Mouse (Mus musculus) limb, embryonic 11.5 days (tissue): ENCODE data around the gene Car11. TPM values are rescaled to one million over a fixed set of nuclear protein-coding genes. Genes with fewer than 3 reads are reported as not detected.

Experiments used
- ATAC-seq: fragments of 200-750 bp; cut with Nextera tagmentation; 2 replicates; pipeline ENCODE4 v1.8.0; 2017; ENCODE audit warnings: low read depth; ENCODE audit not compliant: insufficient number of reproducible peaks, low FRiP score, low TSS enrichment
- DNase-seq: peaks from one replicate; pipeline ENCODE4 v3.0.0-alpha.2; 2015; ENCODE audit warnings: low spot score
- H3K27ac ChIP-seq: fragments of 300-500 bp; sonication (generic); replicated peaks from 2 replicates; pipeline ENCODE4 v1.5.1; 2014; ENCODE audit warnings: low read depth, mild to moderate bottlenecking, low read length
- H3K27me3 ChIP-seq: fragments of 300-500 bp; sonication (generic); 2 replicates; pipeline ENCODE4 v1.6.1; 2014; ENCODE audit warnings: mild to moderate bottlenecking, low read length, mixed read lengths; ENCODE audit not compliant: control insufficient read depth, insufficient read depth
- H3K36me3 ChIP-seq: fragments of 300-500 bp; sonication (generic); 2 replicates; pipeline ENCODE4 v1.6.1; 2014; ENCODE audit warnings: mild to moderate bottlenecking, low read length, moderate library complexity, mixed read lengths; ENCODE audit not compliant: control insufficient read depth, insufficient read depth
- H3K4me1 ChIP-seq: fragments of 300-500 bp; sonication (generic); 2 replicates; pipeline ENCODE4 v1.6.1; 2014; ENCODE audit warnings: low read length, mixed read lengths; ENCODE audit not compliant: control insufficient read depth, insufficient read depth
- H3K4me2 ChIP-seq: fragments of 300-500 bp; sonication (generic); 2 replicates; pipeline ENCODE4 v1.6.1; 2014; ENCODE audit warnings: low read depth, mild to moderate bottlenecking, moderate library complexity; ENCODE audit not compliant: severe bottlenecking
- H3K4me3 ChIP-seq: fragments of 300-500 bp; sonication (generic); 2 replicates; pipeline ENCODE4 v1.5.1; 2014; ENCODE audit warnings: low read depth, low read length
- H3K9ac ChIP-seq: fragments of 300-500 bp; sonication (generic); 2 replicates; pipeline ENCODE4 v1.6.1; 2014; ENCODE audit warnings: mild to moderate bottlenecking, low read length
- H3K9me3 ChIP-seq: fragments of 300-500 bp; sonication (generic); 2 replicates; pipeline ENCODE4 v1.6.1; 2016; ENCODE audit warnings: low read length; ENCODE audit not compliant: control insufficient read depth
- WGBS: fragments of 180-500 bp; shearing (Covaris S2); extraction: QIAGEN DNeasy Blood & Tissue Kit; methylation state at CpG from one replicate; pipeline ENCODE4 v1.1.7; 2014; 5-methylcytosine and 5-hydroxymethylcytosine counted together
- polyA plus RNA-seq: library from polyadenylated mRNA; unstranded; fragments of >200 nt; fragmentation: Nextera tagmentation; extraction: Ambion mirVana; gene quantifications from 2 replicates; pipeline ENCODE4 v1.2.1, GENCODE M21; 2014

Car11 gene
- polyA plus RNA-seq, 1 experiment from 2014 or later, result 5.5 TPM

DNA sequence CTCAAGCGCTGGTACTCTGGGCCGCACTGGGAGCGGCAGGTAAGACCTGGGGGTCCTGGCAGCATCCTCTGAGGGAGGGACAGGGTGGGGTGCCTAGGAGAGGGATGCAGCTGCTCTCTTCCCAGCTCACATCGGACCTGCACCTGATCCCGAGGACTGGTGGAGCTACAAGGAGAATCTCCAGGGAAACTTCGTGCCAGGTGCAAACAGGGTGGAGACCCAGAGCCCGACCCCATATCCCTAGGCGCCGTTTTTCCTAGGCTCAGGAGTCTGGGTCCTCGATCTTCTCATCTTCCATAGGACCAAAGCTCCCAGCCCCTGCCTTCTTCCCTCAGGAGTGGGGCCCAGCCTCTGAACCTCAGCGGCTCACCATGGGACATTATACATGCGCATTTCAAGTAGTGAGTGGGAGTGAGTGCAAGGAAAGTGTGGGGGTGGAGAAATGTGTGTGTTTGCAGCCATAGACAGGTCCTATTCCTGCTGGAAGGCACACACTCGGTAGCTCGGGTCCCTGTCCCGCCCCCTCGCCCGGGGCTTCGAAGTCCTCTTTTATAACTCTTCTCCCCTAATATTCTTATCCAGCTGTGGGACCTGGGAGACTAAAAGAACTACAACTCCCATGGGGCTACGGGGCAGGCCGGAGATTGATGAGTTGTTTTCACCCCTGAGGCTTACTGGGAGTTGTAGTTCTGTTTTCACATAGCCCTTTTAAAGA lies 815 bp downstream of the Car11 start:
- no peaks in the 10 kb centered on the region for H3K9me3 ChIP-seq
- peak overlapping the region; percentile 65 for H3K4me2 ChIP-seq
- no peaks in the 10 kb centered on the region for H3K36me3 ChIP-seq
- DNase-seq, result peak; percentile 82
- peaks cover 17% of the 10 kb centered on the region for H3K4me1 ChIP-seq
- peaks cover 25% of the 10 kb centered on the region for H3K27me3 ChIP-seq
- no peak for ATAC-seq
- H3K27ac ChIP-seq, result no peak overlapping the region
- under 1% methylated on average over 20 of the region's 20 CpGs for WGBS
- peak overlapping the region; percentile 30 for H3K4me3 ChIP-seq
- peak overlapping the region; percentile 56 for H3K9ac ChIP-seq

DNA sequence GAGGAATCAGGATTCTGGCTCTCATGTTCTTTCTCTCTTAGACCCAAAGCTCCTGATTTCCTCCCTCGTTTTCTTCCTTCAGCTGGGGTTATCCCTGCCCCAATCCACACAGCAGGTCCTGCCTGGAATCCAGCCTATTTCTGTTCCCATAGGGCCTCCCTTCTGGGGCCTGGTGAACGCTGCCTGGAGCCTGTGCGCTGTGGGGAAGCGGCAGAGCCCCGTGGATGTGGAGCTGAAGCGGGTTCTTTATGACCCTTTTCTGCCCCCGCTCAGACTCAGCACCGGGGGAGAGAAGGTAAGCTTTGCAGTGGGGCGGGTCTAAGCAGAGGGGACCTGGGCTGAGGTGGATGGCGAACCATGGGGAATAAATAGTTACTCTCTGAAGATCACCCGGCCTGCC lies 1.4 kb downstream of the Car11 start:
- Histone ChIP-seq H3K4me3 (0 out of 2 replicates have a peak overlapping the region, but pooled peaks have one; percentile 17), H3K27ac (no peak overlapping the region), H3K36me3 (no peaks in the 10 kb centered on the region), H3K9ac (peak overlapping the region; percentile 56), H3K27me3 (peaks cover 25% of the 10 kb centered on the region), H3K4me1 (peaks cover 21% of the 10 kb centered on the region), H3K4me2 (peak overlapping the region; percentile 65; the same call in 1 of the 2 replicates), H3K9me3 (no peaks in the 10 kb centered on the region)
- ATAC-seq, result no peak
- WGBS, result 32% methylated on average over 11 of the region's 11 CpGs
- no peak for DNase-seq

- H3K27ac ChIP-seq, result no peak overlapping the region
- H3K4me3 ChIP-seq, result no peak overlapping the region
- 92% methylated on average over 11 of the region's 11 CpGs for WGBS
- H3K4me2 ChIP-seq, result no peak overlapping the region
- H3K9me3 ChIP-seq, result no peaks in the 10 kb centered on the region
- H3K9ac ChIP-seq, result no peak overlapping the region
- ATAC-seq, result no peak
- H3K4me1 ChIP-seq, result peaks cover 21% of the 10 kb centered on the region
- peaks cover 25% of the 10 kb centered on the region for H3K27me3 ChIP-seq
- DNase-seq, result no peak
- H3K36me3 ChIP-seq, result no peaks in the 10 kb centered on the region
These were observed 2.0 kb downstream of the Car11 start for GRCm38 (mm10) chr7:45701607-45702006.

- Histone ChIP-seq H3K4me3 (no peak overlapping the region), H3K27ac (no peak overlapping the region), H3K9me3 (no peaks in the 10 kb centered on the region), H3K4me2 (no peak overlapping the region), H3K9ac (no peak overlapping the region), H3K4me1 (peaks cover 21% of the 10 kb centered on the region), H3K36me3 (no peaks in the 10 kb centered on the region), H3K27me3 (peaks cover 25% of the 10 kb centered on the region)
- 95% methylated on average over 11 of the region's 11 CpGs for WGBS
- ATAC-seq (no peak), DNase-seq (no peak)
These were observed 2.7 kb downstream of the Car11 start for GRCm38 (mm10) chr7:45702316-45702715.

GRCm38 (mm10) chr7:45702809-45703520 lies 3.3 kb downstream of the Car11 start:
- ATAC-seq, result no peak

GRCm38 (mm10) chr7:45703521-45704033 lies 3.9 kb downstream of the Car11 start:
- peak overlapping the region; percentile 33 for H3K4me3 ChIP-seq
- H3K9ac ChIP-seq, result peak overlapping the region; percentile 41
- H3K9me3 ChIP-seq, result no peaks in the 10 kb centered on the region
- peak overlapping the region; percentile 51; the same call in 1 of the 2 replicates for H3K27ac ChIP-seq
- H3K4me2 ChIP-seq, result peak overlapping the region; percentile 72; the same call in 1 of the 2 replicates
- DNase-seq (no peak), ATAC-seq (no peak)
- 46% methylated on average over 12 of the region's 12 CpGs for WGBS
- peaks cover 21% of the 10 kb centered on the region for H3K27me3 ChIP-seq
- H3K36me3 ChIP-seq, result no peaks in the 10 kb centered on the region
- peaks cover 32% of the 10 kb centered on the region for H3K4me1 ChIP-seq

More at GRCm38 (mm10) chr7:45702809-45703520, 3.3 kb downstream of the Car11 start:
- H3K4me3 ChIP-seq, result no peak overlapping the region
- no peaks in the 10 kb centered on the region for H3K9me3 ChIP-seq
- 89% methylated on average over 17 of the region's 17 CpGs for WGBS
- peaks cover 26% of the 10 kb centered on the region for H3K4me1 ChIP-seq
- H3K27ac ChIP-seq, result no peak overlapping the region
- peak overlapping the region; percentile 72; the same call in 1 of the 2 replicates for H3K4me2 ChIP-seq
- H3K27me3 ChIP-seq, result peaks cover 25% of the 10 kb centered on the region
- H3K9ac ChIP-seq, result no peak overlapping the region
- no peaks in the 10 kb centered on the region for H3K36me3 ChIP-seq
- no peak for DNase-seq

- no peaks in the 10 kb centered on the region for H3K36me3 ChIP-seq
- H3K27ac ChIP-seq, result peak overlapping the region; percentile 51; the same call in 1 of the 2 replicates
- H3K9ac ChIP-seq, result peak overlapping the region; percentile 41
- no peaks in the 10 kb centered on the region for H3K9me3 ChIP-seq
- ATAC-seq (peak; percentile 41), DNase-seq (peak; percentile 77)
- under 1% methylated on average over 13 of the region's 13 CpGs for WGBS
- H3K4me3 ChIP-seq, result peak overlapping the region; percentile 33
- H3K27me3 ChIP-seq, result peaks cover 15% of the 10 kb centered on the region
- peaks cover 37% of the 10 kb centered on the region for H3K4me1 ChIP-seq
- peak overlapping the region; percentile 72 for H3K4me2 ChIP-seq
These were observed 4.5 kb downstream of the Car11 start for GRCm38 (mm10) chr7:45704046-45704559.

DNA sequence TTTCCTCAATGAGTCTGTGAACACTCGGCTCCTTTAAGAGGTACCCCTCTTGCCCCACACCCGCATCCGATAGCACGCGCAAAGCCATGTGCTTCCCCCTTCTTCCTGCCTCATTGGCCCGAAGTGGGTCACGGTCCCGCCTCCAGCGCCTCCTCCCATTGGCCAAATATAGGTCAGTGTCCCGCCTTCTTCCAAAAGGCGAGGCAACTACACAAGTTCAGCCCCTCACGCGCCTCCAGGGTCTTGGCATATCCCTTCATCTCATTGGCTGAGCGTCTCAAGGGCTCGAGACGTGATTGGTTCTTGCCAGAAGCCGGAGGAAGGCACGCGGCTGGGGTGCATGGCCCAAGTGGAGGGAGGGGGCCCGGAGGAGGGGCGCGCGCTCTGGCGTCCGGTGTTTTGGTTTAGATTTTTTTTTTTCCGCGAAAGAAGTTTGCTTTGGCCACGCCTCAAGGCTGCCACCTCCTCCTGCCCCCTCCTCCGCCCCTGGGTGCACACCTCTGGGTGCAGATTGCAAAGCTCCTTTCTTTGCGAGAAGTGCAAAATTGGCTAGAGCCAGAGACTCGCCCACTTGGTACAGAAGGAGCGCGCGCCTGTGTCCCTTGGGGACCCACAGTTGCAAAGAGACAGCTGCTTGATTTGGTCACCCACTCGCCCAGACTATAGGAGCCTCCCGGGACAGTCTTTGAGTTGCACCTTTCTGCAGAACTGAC lies 5.2 kb downstream of the Car11 start, which contains the start of gene Dbp:
Gene Dbp (plus strand): TSS at position 359 of the 713 bp plus-strand sequence.
- no peaks in the 10 kb centered on the region for H3K9me3 ChIP-seq
- H3K36me3 ChIP-seq, result no peaks in the 10 kb centered on the region
- ATAC-seq (peak; percentile 85), DNase-seq (peak; percentile 99)
- under 1% methylated on average over 36 of the region's 36 CpGs for WGBS
- peak within 1 kb of the TSS; percentile 72 for H3K4me2 ChIP-seq
- H3K4me3 ChIP-seq, result peak within 1 kb of the TSS; percentile 49
- peak within 1 kb of the TSS; percentile 41 for H3K9ac ChIP-seq
- H3K27me3 ChIP-seq, result peaks cover 8% of the 10 kb centered on the region
- H3K4me1 ChIP-seq, result peaks cover 41% of the 10 kb centered on the region
- H3K27ac ChIP-seq, result peak within 1 kb of the TSS; percentile 51; the same call in 1 of the 2 replicates
